Mouse (Mus musculus) T-helper 1 cell (primary cell): ENCODE results near the gene Sco1.
"Not testable (repeated sequence)": the region's sequence is repeated elsewhere in the genome, so short reads cannot be mapped to it uniquely, and the experiment has no call there.

ENCODE experiments used
- in situ Hi-C: fragments of 300-600 bp; cut with MboI, MseI; formaldehyde crosslinking; loops from one replicate; pipeline ENCODE4 v1.15.1; 2025; ENCODE audit warnings: high pct_unique_total_duplicates

Sco1 gene

DNA sequence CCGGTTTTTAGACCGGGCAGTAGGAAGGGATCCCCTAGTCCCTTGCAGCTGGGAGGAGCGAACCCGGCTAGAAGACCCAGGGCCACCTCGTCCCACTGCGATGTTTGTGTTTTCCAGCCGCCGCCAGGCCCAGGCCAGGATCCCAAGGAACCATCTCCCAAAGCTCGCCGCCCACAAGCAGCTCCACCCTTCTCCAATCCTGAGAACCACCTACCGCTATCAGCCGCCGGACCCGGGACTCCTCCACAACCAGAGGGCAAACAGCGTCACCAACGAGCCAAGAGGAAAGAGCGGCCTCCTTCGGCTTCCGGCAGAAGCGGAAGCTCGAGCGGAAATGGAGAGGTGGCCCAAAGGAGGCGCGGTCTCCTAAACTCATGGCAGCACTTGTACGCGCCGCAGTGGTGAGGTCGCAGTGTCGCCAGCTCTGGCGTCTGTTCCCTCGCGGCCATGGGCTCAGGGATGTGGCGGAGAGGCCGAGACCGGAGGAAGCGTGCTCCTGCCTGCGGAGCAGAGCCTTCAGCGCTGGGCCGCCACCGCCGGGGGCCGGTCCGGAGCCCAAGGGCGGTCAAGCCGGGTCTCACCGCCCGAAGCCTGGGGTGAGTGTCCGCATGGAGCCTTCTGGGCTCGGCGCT is at the start of gene Sco1, which contains the start of gene Adprm:
Gene Sco1 (plus strand): TSS at position 350 of the 632 bp plus-strand sequence.
Gene Adprm (minus strand): TSS at position 274 of the 632 bp plus-strand sequence.
- in situ Hi-C loops, result no loop called here

DNA sequence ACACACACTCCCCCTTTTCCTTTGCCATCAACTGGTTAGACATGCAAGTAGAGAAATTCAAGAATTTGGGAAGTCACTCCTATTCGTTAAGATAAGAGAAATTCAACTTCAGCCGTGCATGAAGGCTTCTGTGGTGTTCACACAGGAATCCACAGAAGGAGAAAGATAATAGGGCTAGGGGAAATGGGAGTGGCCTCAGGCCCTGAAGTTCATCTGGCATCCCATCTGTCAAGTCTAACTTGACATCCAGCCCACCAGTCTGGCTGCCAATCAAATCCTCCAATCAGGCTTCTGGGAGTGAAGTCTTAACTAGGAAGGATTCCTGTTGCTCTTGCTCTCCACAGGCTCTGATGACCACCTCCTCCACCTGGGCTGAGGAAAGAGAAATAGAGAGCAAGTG is 49.6 kb upstream of the Sco1 start:
- in situ Hi-C loops, result no loop called here

DNA sequence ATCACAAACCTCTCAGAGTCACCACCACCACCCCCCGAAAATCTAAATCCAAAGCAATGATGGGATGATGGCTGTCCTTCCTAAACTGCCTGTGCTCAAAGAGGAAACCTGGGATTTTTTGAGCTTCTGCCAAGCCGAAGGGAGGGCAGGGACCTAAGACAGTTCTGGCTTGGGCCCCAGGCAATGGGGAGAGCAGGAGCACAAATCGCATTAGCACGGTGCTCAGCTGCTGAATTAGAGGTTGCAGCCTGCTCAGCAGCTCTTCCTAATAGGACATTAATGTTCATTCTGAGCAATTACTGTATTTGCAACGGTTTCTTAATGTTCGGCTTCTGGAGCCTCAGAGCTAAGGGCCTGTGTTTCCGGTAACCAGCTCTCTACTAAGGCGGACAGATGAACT is 44.5 kb upstream of the Sco1 start:
- in situ Hi-C loops, result no loop called here

DNA sequence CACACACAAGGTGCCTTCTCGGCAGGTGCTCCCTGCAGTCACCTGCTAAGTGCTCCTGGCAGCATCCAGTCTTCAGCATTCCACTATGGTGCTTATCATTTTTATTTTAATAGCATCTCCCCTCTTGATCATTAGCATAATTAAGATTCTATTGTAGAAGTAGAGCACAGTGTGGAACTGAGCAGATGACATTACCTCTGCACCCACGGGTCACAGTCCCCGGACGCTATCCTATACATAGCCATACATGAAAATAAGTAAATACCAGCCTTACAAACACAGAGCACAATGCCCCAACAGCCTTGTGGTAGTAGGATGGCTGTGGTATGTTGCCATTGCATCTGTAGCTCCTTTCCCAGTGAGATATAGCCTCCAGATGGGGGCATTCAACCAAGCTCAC is 43.9 kb upstream of the Sco1 start:
- in situ Hi-C loops, result no loop called here

DNA sequence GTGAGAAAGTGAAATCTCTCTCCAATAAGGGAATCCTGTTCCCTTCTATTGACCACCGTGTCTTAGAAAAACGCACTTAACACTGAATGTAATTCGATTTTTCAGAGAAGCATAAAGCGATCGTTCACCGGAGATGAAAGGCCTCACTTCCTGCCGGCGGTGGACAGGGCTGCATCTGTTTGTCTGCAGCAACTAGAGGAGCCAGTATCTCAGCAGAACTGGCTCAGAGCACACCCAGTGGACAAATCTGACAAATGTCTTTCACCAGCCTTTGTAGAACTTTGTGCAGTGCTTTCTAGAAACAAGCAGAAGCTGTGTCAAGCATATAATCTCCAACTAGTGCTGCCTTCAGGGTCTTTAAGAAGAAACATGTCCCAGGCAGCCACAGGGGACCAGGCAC is 42.0 kb upstream of the Sco1 start:
- in situ Hi-C loops, result no loop called here

DNA sequence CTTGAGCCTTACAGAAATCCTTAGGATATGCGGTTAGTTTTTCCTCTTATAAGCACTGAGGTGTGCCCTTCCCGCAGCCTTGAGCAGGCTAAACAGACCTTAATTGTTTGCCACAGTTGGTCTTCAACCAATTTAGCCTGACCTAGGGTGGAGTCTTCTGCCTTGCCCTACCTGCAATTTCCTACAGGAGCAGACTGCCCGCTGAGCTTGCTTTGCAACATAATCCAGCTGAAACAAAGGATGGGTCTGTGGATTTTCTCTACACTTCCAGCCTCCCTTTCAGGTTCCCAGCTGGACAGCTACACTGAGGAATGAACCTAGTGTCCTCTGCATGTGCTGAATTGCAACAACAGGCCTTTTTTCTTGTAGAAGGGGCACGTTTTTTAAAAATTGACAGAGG is 40.8 kb upstream of the Sco1 start:
- in situ Hi-C loops, result no loop called here

DNA sequence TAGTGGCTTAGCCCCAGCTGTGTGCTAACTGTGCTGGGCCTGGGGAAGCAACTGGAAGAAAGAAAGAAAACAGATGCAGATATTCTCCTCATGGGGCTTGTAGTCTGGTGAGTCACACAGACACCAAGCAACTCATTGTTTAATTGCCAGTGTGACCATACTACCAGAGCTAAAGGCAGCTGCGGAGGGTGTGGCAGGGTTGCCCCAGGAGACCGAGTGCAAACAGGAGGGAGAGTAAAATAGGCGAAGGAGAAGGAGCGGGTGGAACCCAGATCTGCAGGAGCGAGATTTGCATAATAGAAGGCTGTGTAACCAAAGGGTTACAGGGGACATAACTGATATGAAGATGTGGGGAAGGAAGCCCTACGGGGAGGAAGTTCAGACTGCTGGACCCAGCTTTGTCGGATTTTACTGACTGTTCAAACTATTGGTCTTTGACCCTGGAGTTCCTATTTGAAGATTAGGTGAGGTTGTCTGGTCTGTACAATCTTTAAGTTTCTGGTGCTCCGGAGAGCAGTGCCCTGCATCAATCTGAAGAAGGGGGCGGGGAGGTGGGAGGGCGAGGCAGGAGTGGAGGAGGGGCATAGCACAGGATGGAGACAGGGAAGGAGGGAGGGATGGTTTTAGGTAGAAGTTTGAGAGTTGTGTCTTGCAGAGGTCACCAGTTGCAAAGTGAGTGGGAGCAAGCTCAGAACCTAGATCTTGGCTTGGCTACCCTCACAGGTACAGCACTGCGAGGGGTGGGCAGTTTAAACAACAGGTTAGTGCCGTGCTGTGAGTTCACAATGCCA is 34.5 kb upstream of the Sco1 start:
- in situ Hi-C loops, result no loop called here

DNA sequence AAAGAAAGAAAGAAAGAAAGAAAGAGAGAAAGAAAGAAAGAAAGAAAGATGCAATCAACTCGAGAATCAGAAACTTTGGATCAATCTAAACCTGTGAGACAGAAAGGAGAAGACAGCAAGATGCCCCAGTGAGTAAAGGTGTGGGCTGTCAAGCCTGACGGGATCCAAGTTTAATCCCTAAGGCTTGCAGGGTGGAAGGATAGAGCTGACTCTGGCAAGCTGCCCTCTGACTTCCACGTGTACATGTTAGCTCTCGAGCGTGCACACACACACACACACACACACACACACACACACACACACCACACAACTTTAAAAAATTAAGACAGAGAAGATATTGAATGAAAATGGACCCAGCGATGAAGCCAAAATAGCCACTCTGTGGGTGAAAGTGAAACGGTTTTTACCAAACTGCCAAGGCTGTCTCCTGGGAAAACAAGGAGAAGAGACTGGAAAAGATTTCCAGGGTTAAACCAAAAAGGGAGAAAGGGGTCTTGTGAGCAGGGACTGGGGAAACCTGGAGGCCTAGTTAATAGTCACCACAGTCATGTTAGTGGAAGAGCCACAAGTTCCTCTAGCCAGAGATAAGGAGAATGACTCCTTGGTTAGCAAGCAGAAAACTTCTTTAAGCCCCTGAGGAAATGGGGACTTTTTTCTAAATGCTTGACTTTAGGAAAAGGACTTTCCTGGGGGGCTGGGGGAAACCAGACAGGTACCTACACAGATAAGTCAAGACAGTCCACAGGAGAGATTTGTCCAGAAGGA is 32.6 kb upstream of the Sco1 start:
- in situ Hi-C loops, result no loop called here

DNA sequence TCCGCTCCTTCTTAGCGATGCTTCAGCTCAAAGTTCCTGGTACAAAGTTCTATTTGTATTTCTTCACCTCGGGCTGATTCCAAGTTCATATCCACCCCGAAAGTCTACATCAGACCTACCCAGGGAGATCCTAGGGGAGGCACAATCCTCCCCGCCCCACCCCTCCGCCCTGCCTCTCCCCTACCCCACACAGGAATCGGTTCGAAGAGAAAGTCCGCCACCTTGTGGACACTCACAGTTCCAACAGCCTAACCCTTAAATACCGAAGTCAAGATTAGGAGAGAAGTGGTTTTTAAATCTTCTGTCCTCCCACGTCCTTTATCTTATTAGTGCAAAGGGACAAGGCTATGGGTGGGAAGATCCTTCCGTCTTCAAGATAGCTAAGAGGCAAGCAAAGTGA is 31.5 kb upstream of the Sco1 start:
- in situ Hi-C loops, result no loop called here

DNA sequence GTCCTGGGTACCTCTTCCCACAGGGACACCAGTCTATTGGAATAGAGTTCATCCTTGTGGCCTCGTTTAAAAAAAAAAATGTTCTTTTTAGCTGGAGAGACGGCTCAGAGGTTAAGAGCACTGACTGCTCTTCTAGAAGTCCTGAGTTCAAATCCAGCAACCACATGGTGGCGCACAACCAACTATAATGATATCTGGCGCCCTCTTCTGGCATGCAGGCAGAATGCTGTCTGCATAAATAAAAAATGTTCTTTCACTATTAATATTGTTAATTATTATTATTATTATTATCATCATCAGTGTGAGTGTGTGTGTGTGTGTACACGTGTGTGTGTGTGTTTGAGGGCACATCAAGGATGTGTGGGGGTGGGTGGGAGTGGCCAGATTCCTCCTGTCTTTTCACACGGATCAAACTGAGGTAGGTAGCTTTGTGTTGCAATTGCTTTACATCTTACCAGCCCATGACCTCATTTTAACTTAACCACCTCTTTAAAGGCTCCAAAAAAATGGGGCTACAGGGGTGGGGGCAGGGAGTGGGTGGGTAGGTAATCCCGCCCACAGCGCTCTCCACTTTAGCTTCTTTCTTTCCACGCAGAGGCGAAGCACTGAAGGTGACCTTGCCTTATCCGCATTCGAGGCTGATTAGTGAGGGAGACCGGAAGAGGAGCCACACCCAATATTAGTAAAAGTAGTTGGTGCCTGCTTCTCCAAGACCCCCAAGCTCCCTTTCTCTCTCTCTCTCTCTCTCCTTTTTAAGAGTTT is 29.9 kb upstream of the Sco1 start:
- in situ Hi-C loops, result no loop called here

DNA sequence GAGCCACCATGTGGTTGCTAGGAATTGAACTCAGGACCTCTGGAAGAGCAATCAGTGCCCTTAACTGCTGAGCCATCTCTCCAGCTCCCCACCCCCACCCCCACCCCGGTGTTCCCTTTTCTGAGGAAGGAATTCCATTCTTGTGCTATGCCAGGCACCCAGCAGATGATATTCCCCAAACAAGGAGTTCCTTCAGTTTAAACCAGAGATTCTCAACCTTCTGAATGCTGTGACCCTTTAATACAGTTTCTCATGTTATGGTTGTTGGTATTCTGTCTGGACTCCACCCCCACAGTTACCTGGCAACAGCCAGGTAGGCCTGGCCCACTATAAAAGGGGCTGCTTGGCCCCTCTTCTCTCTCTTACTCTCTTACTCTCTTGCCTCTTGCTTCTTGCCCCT is 29.3 kb upstream of the Sco1 start:
- in situ Hi-C loops, result not testable (repeated sequence)

DNA sequence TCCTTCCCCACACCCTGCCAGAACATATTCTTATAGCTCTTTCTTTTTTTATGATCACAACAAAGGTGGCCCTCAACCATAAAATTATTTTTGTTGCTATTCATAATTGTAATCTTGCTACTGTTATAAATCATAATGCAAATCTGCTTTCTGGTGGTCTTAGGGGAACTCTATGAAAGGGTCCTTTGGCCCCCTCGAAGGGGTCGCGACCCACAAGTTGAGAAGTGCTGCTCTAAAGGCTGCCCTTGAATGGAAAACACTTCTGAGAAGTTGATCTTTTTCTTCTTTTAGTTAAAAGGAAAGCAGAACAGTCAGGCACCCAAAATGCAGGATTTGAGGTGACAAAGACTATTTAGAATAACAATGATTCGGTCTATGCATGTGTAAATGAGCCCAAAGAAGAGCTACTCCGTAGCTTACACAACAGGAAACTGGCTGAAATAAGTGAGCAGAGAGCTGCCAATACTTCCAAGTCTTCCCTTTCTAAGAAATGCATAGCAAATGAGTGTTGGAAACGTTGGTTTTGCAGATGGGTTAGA is 28.6 kb upstream of the Sco1 start:
- in situ Hi-C loops, result no loop called here

DNA sequence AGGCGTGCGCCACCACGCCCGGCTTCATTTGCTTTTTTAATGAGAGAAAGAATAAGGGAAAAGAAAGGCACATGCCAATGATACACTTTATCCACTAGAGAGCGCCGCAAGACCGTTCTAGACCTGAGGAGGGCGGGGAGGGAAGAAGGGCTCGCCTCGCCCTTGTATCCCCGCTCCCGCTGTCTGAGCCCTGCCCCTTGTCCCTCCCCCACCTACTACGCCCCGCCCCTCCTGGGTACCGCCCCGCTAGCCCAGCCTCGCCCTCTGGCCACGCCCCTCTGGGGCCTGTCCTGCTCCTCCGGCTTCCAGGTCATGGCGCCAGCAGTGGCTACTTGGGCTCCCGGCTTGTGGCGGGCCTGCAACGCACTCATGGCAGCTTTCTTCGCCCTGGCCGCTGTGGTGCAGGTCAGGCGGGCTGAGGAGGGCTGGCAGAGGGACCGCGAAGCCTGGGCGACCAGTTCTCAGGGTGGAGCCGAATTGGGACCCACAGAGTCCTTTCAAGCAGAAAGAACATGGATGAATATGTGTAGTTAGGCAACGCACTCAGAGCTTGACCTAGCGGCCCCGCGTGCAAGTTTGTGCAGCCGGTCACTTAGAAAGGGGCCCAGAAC is 27.5 kb upstream of the Sco1 start, which contains the start of gene Tmem220:
Gene Tmem220 (plus strand): TSS at position 288 of the 611 bp plus-strand sequence.
- in situ Hi-C loops, result loop anchor here (5.0 to 25.0 kb wide), 2 partner anchors 57 to 1213 kb away; partner anchors contain the start of gene Zkscan6

DNA sequence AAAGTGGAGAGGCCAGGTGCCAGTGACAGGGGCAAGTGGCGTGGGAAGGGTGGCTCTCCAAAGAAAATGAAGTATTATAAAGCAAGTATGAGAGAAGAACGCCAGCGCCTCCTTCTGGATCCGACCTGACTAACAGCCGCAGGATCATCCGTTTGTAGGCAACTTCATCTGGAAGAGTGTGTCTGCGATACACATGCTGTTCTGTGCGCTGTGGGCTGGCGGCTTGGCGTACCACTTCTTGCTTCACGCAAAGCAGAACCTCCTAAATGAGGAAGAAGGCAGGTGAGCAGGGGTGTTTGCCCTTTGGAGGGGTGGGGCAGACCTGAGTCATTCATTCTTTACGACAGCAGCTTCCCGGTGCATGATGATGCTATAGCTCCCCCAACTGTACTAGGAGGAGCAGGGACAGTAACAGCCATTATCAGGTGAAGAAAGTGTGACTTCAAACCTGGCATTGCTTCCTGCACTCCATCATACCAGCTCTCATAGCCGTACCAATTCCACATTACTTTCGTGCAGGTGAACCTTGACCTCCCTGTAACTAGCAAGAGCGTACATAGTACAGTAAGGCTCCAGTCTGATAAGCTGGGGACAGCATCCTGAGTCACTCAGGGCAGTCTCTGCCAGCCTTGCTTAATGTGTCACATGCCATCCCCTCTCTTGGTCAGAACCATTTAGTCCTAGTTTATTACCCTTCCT is 21.4 kb upstream of the Sco1 start:
- in situ Hi-C loops, result loop anchor here (25.0 kb wide), 1 partner anchor 1219 kb away; the partner anchor contains the start of gene Zkscan6

DNA sequence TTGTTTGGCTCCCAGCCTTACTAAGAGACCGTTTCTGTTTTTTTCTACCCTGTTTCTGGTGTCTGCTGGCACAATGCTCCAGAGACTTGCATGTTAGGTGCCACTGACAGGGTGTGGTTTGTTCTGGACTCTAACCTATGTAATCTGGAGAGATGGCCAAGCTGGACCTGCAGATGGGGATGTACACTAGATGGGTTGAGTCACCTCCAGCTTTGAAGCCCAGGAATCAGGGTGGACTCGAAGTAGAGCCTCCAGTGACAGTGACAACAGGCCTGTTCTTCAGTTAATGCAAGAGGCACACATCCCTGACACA is 20.9 kb upstream of the Sco1 start:
- in situ Hi-C loops, result loop anchor here (25.0 kb wide), 1 partner anchor 1219 kb away; the partner anchor contains the start of gene Zkscan6

DNA sequence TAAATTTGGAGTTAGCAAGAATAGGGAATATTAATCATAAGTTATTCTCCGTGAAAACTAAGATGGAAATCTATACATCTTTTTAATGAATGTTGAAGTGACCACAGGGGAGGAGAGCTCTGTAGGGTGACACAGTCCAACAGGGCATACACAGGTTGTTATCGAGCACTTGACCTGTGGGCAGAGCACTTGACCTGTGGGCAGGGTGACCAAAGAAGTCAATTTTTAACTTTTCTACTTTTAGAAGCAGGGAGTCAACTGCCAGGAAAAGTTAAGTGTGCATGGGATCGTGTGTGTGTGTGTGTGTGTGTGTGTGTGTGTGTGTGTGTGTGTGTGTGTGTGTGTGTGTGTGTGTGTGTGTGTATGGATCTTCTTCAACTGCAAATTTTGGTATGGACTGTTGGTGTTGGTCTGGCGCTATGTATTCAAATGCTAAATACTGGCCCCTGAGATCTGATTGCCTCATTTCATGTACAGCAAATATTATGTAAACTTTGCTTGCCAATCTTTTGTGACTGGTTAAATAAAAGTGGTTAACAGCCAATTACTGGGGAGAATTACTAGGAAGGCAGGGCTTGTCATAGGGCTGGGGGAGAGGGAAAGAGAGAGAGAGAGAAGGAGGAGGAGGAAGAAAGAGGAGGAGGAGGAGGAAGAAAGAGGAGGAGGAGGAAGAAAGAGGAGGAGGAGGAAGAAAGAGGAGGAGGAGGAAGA is 17.5 kb upstream of the Sco1 start:
- in situ Hi-C loops, result loop anchor here (25.0 kb wide), 1 partner anchor 1223 kb away; the partner anchor contains the start of gene Zkscan6

DNA sequence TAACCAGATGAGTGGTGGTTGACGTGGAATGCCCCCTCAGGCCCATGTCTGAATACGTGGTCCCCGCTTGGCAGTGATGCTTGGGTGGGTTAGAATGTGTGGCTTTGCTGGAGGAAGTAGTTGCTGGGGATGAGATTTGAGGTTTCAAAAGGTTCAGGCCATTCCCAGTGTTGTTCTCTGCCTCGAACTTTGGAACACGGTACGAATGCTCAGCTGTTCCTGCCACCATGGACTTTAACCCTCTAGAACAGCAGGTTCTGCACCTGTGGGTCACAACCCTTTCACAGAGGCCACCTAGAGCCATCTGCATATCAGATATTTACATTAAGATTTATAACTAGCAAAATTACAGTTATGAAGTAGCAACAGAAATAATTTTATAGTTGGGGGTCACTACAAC is 16.2 kb upstream of the Sco1 start:
- in situ Hi-C loops, result loop anchor here (25.0 kb wide), 1 partner anchor 1224 kb away; the partner anchor contains the start of gene Zkscan6

DNA sequence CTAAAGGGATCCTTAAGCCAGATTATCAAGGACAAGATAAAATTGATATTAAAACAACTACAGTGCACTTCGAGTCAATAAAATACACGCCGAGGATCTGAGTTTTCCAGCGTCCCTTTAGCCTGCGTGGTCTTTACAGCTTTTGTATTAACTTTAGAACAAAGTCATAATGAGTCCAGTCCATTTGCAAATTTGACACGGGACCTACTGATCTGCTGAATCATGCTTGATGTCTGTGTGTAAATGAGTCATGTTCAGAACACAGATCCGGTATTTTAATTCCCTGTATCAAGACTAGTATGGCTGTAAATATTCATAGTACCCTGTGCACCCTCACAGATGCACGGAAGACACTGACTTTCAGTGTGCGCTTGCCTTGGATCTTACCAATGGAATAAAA is 15.6 kb upstream of the Sco1 start:
- in situ Hi-C loops, result loop anchor here (25.0 kb wide), 1 partner anchor 1225 kb away; the partner anchor contains the start of gene Zkscan6

DNA sequence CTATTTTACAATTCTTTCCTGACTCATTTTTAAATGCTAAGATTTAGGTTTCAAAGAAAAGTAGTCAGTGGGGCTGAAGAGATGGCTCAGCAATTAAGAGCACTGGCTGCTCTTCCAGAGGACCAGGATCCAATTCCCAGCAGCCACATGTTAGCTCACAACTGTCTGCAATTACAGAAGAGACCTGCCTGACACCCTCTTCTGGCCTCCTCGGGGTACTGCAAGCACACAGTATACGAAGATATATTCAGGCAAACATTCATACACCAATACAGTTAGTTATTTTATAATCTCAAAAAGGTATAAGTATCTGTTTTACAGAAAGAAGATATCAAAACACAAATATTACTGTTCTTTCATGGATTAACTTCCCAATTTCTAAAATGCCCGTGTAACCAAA is 12.7 kb upstream of the Sco1 start:
- in situ Hi-C loops, result loop anchor here (25.0 kb wide), 1 partner anchor 1227 kb away; the partner anchor contains the start of gene Zkscan6
